Mouse (Mus musculus) heart, adult 8-10 months (tissue): ENCODE results near the gene Cfap77. TPM values are rescaled to one million over a fixed set of nuclear protein-coding genes. Genes with fewer than 3 reads are reported as not detected.
"Not testable (repeated sequence)": the region's sequence is repeated elsewhere in the genome, so short reads cannot be mapped to it uniquely, and the experiment has no call there.

ENCODE experiments used
- DNase-seq: peaks from one replicate; pipeline ENCODE4 v3.0.0; 2022; ENCODE audit warnings: low spot score
- total RNA-seq, 4 experiments: library from RNA; stranded (reverse); gene quantifications; 2 replicates each; pipeline ENCODE4 v1.2.4; 2022

Gene Cfap77
- total RNA-seq = not detected

- peak; percentile 53 for DNase-seq
These were observed at the start of gene Cfap77 for GRCm38 (mm10) chr2:29054991-29055390. Gene Cfap77 (minus strand): TSS chr2:29055066.

DNA sequence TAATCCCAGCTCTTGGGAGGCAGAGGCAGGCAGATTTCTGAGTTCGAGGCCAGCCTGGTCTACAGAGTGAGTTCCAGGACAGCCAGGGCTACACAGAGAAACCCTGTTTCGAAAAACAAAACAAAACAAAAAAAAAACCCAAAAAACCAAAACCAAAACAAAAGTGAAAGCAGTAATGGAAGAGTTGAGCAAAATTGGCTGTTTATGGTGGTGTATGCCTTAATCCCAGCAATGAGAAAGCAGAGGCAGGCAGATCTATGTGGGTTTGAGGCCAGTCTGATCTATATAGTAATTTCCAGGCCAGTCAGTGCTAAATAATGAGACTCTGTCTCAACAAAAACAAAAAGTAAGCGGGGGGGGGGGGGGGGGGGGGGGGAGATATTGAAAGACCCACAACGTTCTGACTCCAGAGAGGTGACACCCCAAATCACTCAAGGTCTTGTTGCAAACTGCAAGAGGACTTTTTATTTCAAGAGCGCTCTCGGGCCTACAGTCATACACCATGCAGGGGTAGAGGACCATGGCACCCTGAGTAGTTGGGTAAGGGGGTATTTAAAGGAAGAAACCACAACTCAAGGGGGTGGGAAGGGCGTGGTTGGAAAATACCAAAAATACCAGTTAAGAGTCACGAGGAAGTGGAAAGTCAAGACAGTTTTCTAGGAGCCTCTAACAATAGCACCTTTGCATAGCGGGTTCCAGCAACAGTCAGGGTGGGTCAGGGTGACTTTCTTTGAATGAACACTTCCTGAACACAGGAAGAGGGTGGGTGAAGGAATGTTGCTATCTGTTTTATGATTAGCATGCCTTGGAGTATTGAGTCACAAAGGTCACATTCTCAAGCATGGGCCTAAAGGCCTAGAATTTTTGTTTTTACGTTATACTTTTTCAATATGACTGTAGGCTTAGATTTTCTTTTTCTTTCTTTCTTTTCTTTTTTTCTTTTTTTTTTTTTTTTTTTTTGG, 47.8 kb upstream of the Cfap77 start:
- not testable (repeated sequence) for DNase-seq

DNA sequence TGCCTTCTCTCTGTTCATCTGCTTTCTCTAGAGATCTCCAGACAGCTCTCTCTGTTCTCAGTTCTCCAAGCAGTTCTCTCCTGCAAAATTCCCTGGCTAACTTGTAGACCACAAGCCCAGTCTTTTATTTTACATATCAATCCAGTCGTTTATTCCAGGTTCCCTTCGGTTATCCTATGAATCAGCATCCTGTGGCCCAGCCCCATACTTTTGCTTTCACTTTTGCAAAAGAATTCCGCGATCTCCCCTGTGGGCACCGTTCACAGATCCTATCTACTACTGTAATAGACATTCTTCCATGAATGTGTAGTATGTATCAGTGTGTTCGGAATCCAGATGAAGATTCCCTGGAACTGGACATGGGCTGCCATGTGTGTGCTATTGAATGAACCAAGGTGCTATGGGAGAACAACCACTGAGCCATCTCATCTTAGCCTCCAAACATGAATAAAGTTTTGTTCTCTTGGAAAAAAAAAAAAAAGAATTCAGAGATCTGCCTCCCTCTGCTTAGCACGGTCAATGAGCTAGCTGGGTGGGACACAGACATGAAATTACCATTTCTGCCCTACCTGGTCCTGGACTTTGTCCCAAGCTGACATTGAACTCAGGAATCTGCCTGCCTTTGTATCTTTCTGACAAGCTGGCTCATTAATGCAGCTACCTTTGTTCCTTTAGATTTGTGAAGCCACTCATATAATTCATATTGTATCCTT, 46.1 kb upstream of the Cfap77 start:
- DNase-seq = no peak

DNA sequence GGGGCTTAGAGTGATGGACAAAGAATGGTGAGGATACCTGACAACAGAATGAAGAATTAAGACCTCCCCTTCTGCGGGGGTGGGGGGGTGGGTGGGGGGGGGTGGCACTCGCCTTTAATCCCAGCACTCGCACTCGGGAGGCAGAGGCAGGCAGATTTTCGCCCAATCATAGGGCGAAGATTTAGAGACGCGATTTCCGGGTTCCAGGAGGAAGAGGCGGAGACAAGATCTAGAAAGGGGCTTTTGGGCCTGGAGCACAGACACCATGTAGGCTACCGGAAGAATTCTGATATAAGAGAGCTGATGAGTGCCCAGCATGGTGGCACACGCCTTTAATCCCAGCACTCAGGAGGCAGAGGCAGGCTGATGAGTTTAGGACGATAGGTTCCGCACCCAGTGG, 44.8 kb upstream of the Cfap77 start:
- no peak for DNase-seq

DNA sequence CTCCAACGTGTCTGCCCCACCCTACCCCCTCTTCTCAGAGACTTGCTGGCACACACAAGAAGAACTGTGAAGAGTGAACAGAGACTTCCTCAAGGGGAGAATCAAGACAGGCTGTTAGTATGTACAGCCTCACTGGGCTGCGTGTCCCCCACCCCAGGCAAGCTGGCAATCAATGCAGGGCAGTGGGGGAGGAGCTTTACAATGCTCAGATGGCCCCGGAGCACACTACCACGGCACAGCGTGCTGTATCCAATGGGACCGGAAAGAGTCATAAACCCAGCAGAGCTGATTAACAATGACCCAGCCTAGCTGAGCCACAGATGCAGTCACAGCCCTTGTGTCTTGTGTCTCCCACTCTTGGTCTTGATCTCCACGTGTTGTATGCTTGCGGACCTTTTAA, 43.9 kb upstream of the Cfap77 start:
- no peak for DNase-seq

DNA sequence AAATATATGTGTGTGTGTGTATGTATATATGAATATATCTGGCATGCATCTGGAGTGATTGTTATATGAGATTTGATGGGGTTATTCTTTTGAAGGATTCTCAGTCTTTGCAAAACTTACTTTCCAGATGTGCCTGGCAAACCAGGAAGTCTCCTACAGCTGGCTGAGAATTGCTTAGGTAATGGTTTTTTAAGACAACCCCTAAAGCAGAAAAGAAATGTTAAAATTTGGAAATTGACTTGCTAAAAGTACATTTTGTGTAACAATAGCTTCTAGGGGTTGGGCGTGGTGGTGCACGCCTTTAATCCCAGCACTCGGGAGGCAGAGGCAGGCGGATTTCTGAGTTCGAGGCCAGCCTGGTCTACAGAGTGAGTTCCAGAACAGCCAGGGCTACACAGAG, 43.1 kb upstream of the Cfap77 start:
- DNase-seq = not testable (repeated sequence)

DNA sequence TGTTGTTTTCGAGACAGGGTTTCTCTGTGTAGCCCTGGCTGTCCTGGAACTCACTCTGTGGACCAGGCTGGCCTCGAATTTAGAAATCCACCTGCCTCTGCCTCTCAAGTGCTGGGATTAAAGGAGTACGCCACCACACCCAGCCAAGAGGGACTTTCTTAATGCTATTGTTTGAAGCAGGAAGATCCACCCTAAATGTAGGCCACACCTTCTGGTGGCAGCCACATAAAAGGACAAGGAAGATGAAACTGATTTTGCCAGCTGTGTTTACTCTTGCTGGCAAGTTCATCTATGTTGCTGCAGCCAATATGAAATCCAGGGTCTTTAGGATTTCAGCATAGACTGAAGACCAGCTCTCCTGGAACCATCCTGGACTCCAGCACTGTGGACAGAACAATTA, 42.6 kb upstream of the Cfap77 start:
- no peak for DNase-seq

GRCm38 (mm10) chr2:29096751-29097150, 41.9 kb upstream of the Cfap77 start:
- DNase-seq = no peak

GRCm38 (mm10) chr2:29095674-29096073, 40.8 kb upstream of the Cfap77 start:
- DNase-seq = no peak

DNA sequence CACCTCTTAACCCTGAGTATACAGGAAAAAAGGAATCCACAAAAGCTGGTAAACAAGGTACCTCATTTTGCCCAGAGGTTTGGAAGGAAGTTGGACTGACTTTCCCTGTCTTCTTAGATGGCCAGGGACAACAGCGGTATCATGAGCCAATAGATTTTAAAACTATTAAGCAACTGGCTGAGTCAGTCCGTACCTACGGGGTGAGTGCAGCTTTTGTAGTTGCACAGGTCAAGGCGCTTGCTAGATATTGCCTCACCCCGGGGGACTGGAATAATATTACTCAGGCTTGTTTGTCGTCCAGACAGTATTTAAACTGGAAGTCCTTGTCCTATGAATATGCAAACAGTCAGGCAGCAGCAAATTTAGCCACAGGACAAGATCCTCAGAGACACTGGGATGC, 34.4 kb upstream of the Cfap77 start:
- not testable (repeated sequence) for DNase-seq

- no peak for DNase-seq
These were observed 31.2 kb upstream of the Cfap77 start for GRCm38 (mm10) chr2:29086026-29086425.

DNA sequence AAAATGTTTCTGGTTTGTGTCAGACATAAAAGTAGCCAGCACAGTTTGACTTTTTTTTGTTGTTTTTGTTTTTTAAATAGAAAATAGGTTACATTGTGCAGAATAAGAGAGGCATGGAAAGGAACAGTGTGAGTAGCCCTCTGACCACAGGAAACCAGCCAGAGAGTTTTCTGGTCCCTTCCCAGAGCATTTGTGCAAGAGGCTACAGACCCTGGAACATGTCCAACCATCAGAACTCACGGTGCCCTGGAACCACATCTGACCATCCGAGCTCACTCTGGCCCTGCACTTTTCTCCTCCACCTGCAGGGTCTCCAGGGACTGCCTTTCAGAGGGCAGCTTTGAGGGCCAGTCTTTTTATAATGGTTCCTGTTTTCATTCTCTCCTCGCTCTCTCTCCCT, 27.1 kb upstream of the Cfap77 start:
- peak; percentile 19 for DNase-seq

DNA sequence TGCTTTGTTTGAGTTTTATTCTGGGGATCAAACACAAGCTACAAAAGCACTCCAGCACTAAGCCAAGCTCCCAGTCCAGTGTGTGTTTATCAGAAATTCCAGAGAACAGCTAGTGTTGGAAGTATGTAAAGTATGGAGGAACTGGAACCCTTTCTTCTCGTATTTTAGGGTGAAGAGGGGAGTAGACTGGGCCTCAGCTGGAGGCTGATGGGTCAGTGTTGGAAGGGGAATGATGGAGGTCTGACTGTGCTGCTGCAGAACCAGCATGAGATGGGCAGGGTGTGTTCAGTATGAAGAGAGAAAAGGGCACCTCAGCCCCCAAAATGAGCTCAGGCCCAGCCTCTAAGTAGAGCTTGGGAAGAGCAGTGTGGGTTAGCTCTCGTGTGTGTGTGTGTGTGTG, 21.4 kb upstream of the Cfap77 start:
- DNase-seq = no peak

- no peak for DNase-seq
These were observed 20.6 kb upstream of the Cfap77 start for GRCm38 (mm10) chr2:29075331-29076070.

- DNase-seq = no peak
These were observed 19.8 kb upstream of the Cfap77 start for GRCm38 (mm10) chr2:29074676-29075075.

DNA sequence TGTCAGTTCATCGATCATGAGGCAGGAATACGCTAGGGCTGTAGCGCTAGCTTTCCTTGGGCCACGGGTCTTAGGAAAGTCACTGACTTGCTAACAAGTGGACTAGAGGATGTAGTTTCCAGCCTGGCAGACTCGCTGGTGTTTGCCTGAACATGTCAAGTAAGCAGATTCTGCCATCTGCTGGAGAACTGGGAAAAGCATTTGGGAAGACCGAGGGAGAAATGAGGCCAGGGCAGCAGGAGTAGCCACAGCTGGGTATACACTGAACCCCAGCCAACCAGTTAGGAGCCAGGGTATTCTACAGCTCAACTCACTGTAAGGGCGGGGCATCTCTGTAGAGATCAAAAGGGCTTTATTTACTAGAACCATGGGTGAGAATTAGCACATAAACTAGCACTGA, 11.5 kb upstream of the Cfap77 start:
- DNase-seq = no peak

DNA sequence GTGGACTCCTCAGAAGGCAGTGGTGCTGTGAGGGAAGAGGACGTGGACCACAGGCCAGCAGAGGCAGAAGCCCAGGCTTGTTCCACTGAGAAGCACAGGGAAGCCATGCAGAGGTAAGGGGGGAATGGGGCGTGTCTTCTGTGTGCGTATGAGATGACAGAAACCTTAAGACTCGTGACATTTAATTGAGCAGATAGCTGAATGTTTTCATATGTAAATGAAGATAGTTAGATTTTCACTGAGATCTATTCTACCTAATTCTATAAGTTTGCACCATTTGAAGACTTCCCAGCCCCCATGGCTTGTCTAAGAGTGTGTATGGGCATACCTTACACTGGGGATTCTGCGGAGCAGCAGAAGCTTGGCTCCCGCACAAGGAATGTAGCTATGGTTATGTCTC, 10.9 kb upstream of the Cfap77 start:
- DNase-seq = no peak

DNA sequence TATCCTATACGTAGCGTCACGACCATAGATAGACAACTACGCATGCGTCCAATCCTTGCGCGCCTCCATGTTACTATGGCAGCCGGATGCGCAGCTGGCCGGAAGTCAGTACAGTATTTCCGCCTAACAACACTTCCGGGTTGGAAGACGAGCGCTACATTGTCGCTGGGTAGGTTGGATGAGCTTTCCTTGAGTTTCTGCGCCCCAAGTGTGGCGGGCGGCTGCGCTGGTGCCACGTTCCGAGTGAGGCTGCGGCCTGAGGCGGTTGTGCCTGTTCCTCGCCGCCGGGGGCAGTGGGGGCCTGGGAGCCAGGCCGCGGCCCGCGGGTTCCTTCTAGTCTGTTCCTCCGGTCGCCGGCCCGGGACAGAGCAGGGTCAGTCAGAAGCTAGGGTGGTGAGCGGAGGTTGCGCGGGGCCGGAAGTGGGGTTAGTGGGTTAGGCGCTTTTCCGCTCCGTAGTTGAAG, 5.3 kb upstream of the Cfap77 start, which contains the start of gene Ttf1:
Gene Ttf1 (plus strand): TSS at position 128 of the 463 bp plus-strand sequence.
- DNase-seq = peak; percentile 91

DNA sequence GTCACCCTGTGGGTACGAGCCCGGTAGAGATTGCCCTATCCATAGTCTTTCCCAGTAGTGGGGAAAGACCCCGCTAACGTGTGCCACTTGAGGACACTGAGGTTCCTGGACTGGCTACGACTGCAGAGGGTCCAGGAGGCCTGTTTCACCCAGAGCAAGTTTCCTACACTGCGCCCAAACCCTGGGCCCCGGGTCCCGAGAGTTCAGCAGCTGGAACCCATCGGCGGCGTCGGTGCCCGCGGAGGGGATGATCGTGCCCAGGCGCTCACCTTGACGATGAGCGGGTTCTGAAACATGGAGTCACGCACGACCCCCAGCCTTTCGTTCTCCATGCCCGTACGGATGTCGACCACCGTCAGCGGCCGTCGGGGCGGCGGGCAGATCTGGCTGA, 326 bp downstream of the Cfap77 start:
- DNase-seq = no peak

DNA sequence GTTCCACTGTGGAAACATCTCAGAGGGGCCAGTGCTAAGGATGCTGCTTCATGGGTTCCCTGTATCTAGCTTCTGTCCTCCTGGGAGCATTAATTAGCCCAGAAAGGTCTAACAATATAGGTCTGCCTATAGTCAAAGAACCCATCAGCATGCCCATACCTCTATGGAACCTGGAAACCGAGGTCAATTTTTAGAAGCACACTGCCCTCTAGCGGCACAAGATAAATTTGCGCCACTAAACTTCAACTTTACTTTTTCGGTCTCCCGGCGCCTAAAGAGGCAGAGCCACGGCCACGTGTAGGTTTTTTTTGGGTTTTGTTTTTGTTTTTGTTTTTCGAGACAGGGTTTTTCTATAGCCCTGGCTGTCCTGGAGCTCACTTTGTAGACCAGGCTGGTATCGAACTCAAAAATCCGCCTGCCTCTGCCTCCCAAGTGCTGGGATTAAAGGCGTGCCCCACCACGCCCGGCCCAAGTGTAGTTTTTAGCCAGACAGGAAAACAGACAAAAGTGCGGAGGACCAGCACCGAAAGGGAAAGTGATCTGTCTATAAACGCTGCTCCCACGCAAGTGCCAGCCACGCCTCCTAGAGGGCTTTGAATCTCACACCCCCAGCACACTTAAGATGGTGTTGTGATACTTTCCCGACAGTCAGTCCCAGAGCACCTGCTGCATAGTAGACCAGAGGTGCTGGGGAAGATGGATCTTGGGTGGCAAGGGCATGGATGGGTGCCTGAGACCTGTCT, 893 bp downstream of the Cfap77 start:
- DNase-seq = peak; percentile 59

GRCm38 (mm10) chr2:29052943-29053454, 1.9 kb downstream of the Cfap77 start:
- DNase-seq = peak; percentile 40
